Mouse (Mus musculus) brain, embryonic 18.5 days (tissue): ENCODE measurements around the gene Gm49322.

Source experiments
- DNase-seq: peaks from one replicate; pipeline ENCODE4 v3.0.0-alpha.2; 2012; ENCODE audit warnings: low read depth, low spot score

Gm49322 gene

DNA sequence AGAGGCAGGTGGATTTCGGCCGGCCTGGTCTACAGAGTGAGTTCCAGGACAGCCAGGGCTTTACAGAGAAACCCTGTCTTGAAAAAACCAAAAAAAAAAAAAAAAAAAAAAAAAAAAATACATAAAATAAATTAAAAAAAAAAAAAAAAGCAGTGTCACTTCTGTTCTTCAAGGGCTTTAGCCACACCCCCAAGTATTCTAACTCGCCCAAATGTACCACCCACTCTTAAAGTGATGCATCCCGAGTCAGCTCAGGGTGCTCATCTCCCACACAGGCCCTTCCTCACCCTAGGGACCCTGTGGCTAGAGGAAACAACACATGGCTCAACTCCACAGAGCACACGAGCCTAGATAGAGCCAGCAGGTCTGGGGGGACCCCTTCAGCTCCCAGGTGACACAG, 22.8 kb upstream of the Gm49322 start:
- no peak for DNase-seq

DNA sequence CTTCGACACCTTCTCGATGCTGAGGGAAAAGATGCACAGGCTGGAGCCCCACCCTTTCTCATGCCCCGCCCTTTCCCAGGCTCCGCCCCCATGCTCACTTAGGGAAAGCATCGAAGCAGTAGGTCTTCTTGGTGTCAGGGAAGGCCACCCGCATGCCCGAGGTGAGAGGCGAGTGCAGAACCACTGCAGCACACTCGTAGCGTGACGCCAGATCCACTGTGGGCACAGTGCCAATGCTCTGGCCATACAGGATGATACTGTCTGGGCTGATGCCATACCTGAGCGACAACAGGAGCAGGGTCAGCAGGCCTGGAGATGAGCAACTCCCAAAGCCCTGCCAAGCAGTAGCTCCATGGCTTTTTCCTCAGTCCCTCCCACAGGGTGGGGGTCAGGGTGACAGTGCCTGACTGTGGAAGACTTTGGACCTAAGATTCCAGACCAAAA, 21.8 kb upstream of the Gm49322 start:
- no peak for DNase-seq

DNA sequence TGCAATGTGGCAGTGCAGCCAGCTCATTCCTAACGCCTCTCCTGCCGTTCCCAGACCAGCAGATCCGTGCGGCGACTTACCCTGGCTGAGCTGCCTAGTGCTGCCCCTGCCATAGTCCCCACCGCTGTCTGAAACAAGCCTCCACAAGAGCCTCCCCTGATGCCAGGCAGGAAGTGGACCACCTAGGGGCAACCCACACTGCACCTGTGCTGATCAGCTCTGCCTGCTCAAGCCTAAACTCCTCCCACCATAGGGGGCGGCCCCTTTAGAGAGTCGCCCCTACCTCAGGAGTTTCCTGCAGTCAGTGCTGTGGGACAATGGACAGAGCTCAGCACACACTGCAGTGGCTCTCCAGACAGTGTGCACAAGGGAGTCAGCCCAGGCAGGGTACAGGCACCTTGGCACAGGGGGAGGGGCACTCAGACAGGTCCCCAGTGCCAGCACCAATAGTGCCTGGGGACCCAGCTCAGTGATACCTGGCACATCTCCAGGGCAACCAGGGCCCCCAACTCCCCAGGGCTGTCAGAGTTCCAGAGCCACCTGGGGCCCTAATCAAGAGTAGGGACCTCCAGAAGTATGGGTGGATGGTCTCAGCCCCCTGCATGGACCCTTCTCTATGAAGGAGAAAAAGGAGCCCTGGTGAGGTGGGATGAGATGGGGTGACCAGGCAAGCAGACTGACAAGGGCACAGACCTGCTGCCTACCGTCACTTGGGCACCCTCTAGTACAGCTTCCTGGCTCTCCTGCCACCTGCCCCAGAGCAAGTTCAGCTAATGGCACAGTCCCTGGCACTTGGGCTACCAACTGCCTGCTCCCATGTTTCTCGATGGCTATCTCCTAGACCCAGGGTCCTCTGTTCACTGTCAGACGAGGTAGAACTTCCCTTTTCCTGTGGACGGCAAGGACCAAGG, 20.9 kb upstream of the Gm49322 start:
- no peak for DNase-seq

DNA sequence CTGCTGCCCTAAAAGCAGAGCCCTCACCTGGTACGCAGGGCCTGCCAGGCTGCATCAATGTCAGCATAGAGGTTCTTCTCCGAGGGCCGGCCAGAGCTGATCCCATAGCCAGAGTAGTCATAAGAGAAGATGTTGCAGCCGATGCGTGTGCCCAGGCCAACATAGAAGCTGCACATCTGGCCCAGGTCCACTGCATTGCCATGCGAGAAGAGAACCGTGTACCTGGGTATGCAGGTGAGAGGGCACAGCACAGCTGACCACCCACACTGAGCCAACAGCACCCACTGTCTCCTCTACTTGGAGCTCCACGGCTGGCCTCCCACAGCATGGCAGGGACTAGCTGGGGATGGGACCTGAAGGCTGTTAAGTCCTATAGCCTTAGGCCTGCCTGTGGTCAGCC, 20.2 kb upstream of the Gm49322 start:
- DNase-seq: no peak

DNA sequence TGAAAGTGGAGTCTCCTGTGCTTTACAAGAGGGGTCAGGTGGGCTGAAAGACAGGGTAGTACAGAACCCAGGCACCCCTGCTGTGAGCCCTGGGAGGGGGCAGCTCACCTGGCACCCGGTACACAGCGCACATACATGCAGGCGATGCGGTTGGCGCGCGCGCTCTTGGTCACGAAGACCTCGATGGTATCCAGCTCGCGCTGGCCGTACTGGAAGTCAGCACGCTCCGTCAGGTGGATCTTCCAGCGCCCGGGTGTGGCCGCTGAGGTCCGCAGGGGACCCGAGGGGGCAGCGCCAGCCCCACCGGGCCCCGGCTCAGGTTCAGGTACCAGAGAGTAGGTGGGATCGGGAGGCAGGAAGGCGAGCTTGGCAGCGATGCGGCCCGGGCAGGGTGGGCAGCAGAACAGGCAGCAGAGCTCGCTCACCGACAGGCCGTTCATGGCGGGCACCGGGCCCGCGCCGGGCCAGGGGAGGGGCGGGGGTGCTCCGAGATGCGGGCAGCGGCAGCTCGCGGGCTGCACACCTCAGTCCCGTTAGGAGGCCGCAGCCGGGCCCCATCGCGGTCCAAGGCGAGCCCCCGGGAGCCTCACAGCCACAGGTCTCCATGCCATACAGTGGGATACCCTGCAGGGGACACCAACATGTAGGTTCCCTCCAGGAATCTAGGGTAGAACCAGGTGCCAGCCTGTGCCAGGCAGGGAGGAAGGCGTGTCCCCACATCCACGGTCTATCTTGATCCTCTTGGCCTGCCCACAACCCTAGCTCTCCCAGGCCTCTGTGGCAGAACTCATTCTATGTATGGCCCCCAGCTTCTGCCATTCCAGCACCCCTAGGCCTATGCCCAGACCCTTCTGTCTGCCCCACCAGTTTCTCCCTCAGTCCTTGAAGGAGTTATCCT, 19.2 kb upstream of the Gm49322 start:
- DNase-seq: no peak

DNA sequence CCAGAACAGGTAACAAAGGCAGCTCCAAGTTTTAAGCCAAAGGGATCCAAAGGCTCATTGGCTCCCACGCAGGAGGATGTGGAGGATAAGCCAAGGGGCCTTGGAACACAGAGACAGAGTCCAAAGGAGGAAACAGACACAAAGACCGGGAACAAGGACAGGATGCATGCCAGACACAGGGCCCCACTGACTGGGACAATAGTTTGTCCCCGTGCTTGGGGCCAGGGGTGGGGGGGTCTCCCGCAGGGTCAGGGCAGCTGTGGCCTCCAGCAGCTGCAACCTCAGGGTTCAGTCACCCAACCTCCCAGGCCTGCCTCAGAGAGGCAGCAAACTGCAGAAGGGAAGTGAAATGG, 18.5 kb upstream of the Gm49322 start:
- DNase-seq: no peak

DNA sequence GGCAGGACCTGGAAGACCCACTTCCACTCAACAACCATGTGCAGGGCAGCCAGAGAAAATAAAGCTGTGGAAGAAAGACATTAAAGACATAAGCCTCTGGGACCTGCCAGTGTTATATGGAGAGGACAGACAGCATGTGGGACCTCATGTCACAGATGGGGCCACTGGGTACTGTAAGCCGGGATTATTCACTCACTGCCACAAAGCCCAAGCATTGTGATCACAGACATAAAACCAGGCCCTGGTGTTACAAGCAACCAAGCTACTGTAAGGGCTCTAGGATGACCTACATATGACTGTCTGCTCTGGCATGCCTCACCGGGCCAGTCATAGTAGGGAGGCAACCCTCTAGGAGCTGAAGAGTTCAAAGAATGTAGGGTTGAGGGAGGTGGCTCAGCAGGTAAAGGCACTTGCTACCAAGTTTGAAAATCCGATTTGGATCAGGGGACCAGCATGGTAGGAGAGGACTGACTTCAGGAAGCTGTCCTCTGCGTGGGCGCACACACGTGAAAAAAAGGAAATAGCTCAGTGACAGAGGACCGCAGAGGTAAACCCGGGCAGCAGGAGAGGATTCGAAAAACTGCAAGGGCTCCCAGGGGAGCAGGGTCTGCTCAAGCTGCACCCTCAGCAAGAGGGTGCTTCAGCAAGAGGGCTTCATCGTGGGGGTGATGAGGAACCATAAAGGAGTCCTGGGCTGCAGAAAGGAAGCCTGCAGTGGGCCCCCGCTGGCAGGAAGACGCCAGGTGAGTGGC, 16.5 kb upstream of the Gm49322 start:
- no peak for DNase-seq

DNA sequence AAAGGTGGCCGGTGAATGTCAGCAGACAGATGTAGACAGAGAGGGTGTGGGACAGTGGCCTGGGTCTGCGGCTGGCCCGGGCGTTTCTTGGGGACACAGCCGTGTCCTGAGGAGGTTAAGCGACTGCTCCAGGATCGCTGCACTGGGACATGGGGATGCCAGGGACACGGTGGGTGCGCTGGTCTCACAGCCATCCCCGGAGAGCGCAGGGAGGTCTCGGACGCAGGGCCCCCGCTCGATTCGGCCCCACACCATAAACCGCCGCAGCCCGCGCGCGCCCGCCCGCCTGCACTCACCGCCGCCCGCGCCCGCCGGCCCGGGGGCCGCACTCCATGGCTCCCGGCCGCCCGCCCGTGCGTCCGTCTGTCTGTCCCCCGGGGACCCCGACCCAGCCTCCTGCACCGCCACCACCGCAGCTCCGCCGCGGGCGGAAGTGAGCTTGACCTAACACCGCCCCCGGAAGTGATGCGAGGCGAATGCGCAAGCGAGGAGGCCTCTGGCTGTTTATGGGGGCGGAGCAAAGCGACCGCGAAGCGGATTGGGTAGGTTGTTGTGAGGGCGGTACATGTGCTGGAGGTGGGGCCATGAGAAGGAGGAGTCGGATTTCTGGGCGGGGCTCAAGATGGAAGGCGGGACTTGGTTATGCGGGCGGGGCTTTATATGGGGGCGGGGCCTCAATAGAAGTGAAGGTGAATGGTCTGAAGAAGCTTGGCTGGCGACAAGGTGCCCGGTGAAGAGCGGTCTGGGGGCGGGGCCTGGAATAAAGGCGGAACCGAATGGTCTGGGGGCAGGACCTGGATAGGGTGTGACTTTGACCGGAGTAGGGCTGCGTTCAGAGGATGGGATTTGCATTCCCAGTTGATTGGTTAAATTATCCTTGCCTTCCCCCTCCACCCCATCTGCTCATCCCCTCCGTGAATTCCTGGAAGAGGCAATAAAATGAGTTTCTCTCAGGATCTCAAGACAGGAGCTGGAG, 15.7 kb upstream of the Gm49322 start, which contains the start of gene Abhd17a:
Gene Abhd17a, minus strand, starts transcription at position 463 of the 976 bp plus-strand sequence.
- peak; percentile 94 for DNase-seq

DNA sequence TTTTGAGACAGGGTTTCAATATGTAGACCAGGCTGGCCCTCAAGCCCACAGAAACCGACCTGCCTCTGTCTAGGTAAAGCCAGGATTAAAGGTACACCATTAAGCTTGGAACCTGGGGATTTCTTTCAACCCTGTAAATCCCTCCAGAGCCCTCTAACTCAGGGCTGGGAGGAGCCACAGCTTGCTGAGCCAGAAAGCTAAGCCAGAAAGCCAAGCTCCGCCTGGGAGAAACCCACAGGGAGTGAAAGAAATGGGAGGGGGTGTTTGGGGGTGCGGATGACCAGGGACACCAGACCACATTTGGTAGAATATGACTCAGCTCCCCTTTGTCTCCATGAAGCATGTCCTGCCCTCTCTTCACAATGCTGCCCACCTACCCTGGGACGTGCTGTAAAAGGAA, 9.5 kb upstream of the Gm49322 start:
- DNase-seq: no peak

DNA sequence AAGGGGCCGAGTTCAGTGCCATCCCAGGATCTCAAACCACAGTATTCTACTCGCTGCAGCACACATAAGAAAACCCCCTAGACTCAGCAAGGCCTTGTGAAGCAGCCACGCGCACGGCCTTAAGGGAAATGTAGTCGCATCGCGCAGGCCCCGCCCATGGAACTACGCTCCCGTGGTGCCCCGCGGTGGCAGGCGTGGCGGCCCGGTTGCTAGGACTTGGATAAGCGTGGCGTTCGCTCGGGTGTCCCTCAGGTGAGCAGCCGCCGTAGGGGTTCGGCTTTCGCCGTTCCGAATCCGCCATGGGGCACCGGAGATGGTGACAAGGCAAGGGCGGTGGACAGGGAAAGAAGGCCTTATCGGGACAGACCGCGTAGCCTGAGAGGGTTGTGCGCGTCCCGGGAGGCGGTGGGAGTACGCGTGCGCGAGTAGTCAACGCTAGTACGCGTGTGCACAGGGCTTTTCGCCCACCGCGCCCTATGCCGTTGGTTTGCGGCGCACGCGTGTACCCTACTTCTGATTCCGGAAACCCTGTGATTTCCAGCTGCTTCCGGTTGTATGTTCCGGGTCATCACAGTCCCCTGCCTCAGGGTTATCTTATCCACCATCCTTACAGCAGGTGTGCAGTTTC, 3.0 kb upstream of the Gm49322 start, which contains the start of the genes Scamp4 and Adat3:
Gene Scamp4, plus strand, starts transcription at position 175 of the 628 bp plus-strand sequence.
Gene Adat3, plus strand, starts transcription at position 183 of the 628 bp plus-strand sequence.
- peak; percentile 93 for DNase-seq

DNA sequence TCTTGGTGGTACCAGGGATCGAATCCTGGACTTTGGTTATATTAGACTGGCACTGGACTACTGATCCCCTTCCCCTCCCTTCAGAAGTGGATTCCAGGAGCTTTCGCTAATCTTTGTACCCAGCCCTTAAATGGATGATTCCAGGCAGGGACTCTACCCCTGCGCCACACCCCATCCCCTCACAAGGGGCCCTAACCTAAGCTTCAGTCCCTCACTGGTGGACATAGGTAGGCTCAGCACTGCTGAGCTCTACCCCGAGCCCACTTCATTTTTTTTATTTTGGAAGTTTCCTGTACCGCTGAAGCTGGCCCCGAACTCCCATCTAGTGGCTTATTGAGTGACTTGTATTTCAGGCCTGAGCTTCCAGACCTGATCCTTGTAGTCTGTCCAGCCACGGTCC, 2.5 kb upstream of the Gm49322 start:
- no peak for DNase-seq

DNA sequence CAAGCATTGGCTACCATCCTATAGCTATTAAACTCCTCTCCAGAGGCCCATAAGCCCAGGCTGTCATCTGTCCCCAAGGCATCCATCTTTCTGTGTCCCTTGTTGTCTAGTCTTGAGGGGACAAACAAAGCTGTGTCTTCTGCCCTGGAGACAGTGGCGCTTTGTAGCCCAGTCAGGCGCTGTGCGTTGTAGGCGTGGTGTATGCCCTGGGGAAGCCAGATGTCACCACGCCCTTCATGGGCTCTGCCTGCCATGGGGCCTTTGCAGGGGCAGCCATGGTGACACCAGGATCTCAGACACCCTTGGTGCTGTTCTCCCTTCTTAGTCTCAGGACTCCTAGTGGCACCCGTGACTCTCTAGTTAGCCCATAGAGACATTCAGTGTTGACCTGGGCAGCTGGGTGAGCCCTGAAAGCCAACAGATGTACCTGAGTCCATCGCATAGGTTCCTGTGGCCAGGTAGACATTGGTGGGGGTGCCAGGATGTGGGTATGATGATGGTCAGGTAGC, 1.8 kb upstream of the Gm49322 start:
- DNase-seq: no peak

DNA sequence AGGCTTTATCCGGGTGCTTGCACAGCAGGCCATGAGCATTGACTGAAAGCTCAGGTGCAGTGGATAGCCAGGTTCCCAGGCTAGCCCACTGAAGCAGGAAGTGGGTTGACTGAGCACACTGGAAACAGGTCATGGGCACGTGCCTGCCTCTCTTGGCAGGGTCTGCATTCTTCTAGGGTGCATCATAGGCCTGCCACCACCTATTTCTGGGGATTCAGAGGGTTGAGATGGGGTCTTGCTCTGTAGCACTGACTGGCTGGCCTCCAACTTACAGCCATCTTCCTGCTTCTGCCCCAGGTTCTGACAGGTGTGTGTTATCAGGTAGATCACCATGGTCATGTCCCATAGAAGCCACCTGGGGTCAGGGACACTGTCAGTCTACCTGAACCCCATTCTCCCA, 833 bp upstream of the Gm49322 start:
- DNase-seq: no peak

DNA sequence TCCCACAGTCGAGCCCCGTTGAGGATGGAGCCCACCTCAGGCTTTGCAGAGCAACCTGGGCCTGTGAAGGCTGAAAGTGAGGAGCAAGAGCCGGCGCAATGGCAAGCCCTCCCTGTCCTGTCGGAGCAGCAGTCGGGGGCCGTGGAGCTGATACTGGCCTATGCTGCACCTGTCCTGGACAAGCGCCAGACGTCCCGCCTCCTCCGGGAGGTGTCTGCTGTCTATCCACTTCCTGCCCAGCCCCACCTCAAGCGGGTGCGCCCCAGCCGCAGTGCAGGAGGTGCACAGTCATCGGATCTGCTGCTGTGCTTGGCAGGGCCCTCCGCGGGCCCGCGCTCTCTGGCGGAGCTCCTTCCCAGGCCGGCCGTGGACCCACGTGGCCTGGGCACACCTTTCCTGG, 485 bp downstream of the Gm49322 start:
- DNase-seq: no peak

DNA sequence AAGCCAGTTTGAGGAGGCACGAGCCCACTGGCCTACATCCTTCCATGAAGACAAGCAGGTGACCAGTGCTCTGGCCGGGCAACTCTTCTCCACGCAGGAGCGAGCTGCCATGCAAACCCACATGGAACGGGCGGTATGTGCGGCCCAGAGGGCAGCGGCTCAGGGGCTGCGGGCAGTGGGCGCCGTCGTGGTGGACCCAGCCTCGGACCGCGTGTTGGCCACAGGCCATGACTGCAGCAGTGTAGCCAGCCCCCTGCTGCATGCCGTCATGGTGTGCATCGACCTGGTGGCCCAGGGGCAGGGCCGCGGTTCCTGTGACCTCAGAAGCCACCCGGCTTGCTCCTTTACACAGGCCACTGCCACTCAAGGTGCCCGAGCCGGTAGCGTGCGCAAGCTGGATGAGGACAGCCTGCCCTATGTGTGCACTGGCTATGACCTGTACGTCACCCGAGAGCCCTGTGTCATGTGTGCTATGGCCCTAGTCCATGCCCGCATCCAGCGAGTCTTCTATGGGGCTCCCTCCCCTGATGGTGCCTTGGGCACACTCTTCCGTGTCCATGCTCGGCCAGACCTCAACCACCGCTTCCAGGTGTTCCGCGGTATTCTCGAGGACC, 1.0 kb downstream of the Gm49322 start:
- DNase-seq: no peak

DNA sequence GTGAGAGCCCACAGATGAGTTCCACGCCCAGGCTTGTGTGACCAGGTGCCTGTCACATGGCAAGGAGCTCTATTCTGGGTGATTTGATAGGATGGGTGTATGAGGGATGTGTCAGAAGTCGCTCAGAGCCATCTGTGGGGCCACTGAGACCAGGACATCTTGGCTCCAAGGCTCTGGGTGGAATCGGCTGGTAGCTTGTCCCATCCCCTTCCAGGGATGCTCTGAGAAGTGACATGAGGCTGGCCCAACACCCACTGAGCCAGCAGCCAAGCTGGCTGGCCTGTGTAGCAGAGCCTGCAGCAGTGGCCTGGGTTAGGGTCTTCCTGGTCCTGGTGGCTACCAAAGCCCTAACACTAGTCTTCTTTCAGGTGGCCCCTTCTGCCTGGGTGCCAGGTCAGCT, 2.6 kb downstream of the Gm49322 start:
- no peak for DNase-seq

DNA sequence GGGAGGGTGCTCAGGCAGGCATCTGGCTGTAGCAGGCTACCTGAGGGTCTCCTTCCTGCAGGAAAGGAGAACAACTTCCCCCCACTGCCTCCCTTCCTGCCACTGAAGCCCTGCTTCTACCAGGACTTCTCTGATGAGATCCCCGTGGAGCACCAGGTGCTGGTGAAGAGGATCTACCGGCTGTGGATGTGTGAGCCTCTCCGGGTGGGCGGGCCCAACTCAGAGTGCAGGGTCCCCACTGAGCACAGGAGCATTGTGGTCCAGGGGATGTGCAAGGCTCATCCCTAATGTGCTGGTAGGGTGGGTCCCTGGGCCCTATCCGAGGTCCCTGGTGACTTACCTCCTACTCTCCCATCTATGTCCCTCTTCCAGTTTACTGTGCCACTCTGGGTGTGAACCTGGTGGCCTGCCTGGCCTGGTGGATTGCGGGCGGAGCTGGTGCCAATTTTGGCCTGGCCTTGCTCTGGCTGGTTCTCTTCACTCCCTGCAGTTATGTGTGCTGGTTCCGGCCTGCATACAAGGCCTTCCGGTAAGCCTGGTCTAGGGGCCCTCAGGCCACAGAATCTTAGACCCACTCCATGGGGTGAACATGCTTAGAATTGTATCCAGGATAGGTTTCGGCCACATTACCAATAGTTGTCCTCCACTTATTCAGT, 3.6 kb downstream of the Gm49322 start:
- no peak for DNase-seq

DNA sequence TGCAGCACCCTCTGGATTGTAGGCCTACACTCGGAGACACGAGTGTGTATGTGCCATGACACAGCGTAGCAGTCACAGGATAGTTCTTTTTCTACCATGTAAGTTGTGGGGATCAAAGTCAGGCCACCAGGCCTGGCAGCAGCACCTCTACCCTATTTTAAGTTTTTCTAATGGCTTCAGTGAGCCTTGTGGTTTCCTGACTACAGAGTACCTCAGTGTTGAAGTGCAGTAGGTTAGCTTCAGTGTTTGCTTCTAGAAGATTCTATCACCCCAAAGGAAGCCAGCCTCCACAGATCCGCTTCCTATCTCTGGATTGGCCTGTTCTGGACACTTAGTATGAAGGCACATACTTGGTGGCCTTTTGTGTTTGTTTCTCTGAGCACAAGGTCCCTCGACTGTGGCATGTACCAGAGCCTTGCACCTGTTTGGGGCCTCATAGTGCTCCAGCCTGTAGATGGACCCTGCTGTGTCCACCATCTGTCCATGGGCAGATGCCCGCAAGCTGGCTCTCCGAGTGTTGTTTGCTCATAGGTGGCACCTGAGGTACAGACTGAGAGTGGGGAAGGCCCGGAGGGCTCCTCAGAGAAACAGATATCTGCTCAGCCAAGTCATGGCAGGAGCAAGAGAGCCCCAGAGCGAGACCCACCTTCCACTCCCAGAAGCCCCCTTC, 4.4 kb downstream of the Gm49322 start:
- no peak for DNase-seq
